Mouse (Mus musculus) forebrain, embryonic 13.5 days (tissue): ENCODE results near the gene Adcy9. TPM values are rescaled to one million over a fixed set of nuclear protein-coding genes. Genes with fewer than 3 reads are reported as not detected.

Source experiments
- polyA plus RNA-seq: library from polyadenylated mRNA; unstranded; fragments of >200 nt; fragmentation: Nextera tagmentation; extraction: Ambion mirVana; gene quantifications from 2 replicates; pipeline ENCODE4 v1.2.1, GENCODE M21; 2015

Gene Adcy9
- polyA plus RNA-seq, 1 experiment from 2014 or later, result 1.0 TPM

Other genes starting within 250 kb of the Adcy9 start
- gene Crebbp, start 206.5 kb downstream of the Adcy9 start, polyA plus RNA-seq, result 44.4 and 47.0 TPM in 2 replicates
- gene Srl, start 121.3 kb upstream of the Adcy9 start, polyA plus RNA-seq, result 25.2 and 30.2 TPM in 2 replicates
- 15.7 and 17.3 TPM in 2 replicates for gene Tfap4, start 139.4 kb upstream of the Adcy9 start, polyA plus RNA-seq
- 16.7 and 19.4 TPM in 2 replicates for gene Glis2, start 174.2 kb upstream of the Adcy9 start, polyA plus RNA-seq
- gene Pam16, start 204.5 kb upstream of the Adcy9 start, polyA plus RNA-seq, result 142 and 149 TPM in 2 replicates
- gene Vasn, start 219.4 kb upstream of the Adcy9 start, polyA plus RNA-seq, result 2.3 and 2.7 TPM in 2 replicates
- gene Dnaja3, start 219.5 kb upstream of the Adcy9 start, polyA plus RNA-seq, result 48.0 and 53.2 TPM in 2 replicates